Mouse (Mus musculus) CH12.LX (cell line): ENCODE results near the gene Casp7. TPM values are rescaled to one million over a fixed set of nuclear protein-coding genes. Genes with fewer than 3 reads are reported as not detected.

ENCODE experiments used
- DNase-seq: peaks from one replicate; pipeline ENCODE4 v3.0.0-alpha.2; 2013; ENCODE audit errors: extremely low read depth
- H3K27ac ChIP-seq: 2 replicates; pipeline ENCODE4 v1.5.1; 2012; ENCODE audit warnings: low read depth, mild to moderate bottlenecking, control low read depth, moderate library complexity; ENCODE audit not compliant: insufficient read depth
- H3K27me3 ChIP-seq: replicated peaks from 2 replicates; pipeline ENCODE3; 2012; ENCODE audit warnings: inconsistent platforms
- H3K36me3 ChIP-seq, 2 experiments: replicated peaks in 1 of 2; 2 replicates each; pipeline versions ENCODE3 to v1.6.1; 2012; ENCODE audit warnings: inconsistent platforms in 1 of 2, low read length in 1 of 2, mild to moderate bottlenecking in 1 of 2, mixed read lengths in 1 of 2, moderate library complexity in 1 of 2; ENCODE audit not compliant: control insufficient read depth in 1 of 2, insufficient read depth in 1 of 2
- H3K4me1 ChIP-seq, 2 experiments: 2 replicates each; pipeline ENCODE4 v1.6.1; 2012; ENCODE audit warnings: inconsistent platforms in 1 of 2, moderate library complexity in 1 of 2; ENCODE audit not compliant: insufficient read depth in 2 of 2, control insufficient read depth in 1 of 2
- H3K4me2 ChIP-seq: 2 replicates; pipeline ENCODE4 v1.6.1; 2012; ENCODE audit warnings: low read depth, mild to moderate bottlenecking, control low read depth; ENCODE audit not compliant: poor library complexity, insufficient read depth, severe bottlenecking
- H3K4me3 ChIP-seq, 3 experiments: fragments of 150-350 bp in 1 of 3; sonication (generic) in 1 of 3; replicated peaks in 1 of 3; 2 replicates each; pipeline versions ENCODE3 to v1.5.1; 2011 to 2012; ENCODE audit warnings: low read depth in 2 of 3, low read length in 2 of 3, mild to moderate bottlenecking in 2 of 3, moderate library complexity in 2 of 3, control low read depth in 1 of 3, improper control_type of control experiment in 1 of 3, inconsistent platforms in 1 of 3, mixed read lengths in 1 of 3; ENCODE audit not compliant: poor library complexity in 1 of 3
- H3K79me2 ChIP-seq: replicated peaks from 2 replicates; pipeline ENCODE4 v1.6.1; 2012; ENCODE audit warnings: mild to moderate bottlenecking, moderate library complexity; ENCODE audit not compliant: control insufficient read depth, poor library complexity, insufficient read depth, severe bottlenecking; ENCODE audit errors: extremely low read depth
- H3K9ac ChIP-seq: 2 replicates; pipeline ENCODE4 v1.6.1; 2012; ENCODE audit warnings: low read depth, mild to moderate bottlenecking, control low read depth, moderate library complexity; ENCODE audit not compliant: insufficient read depth
- H3K9me3 ChIP-seq: replicated peaks from 2 replicates; pipeline ENCODE3; 2012; ENCODE audit warnings: low read length, inconsistent platforms, mixed read lengths
- CHD1 ChIP-seq: IDR thresholded peaks from 2 replicates; pipeline ENCODE4 v1.6.1; 2012; ENCODE audit warnings: low read depth, low read length, improper control_type of control experiment, inconsistent platforms
- CHD2 ChIP-seq: IDR thresholded peaks from 2 replicates; pipeline ENCODE4 v1.6.1; 2011; ENCODE audit warnings: low read length, improper control_type of control experiment
- E2F4 ChIP-seq: IDR thresholded peaks from 2 replicates; pipeline ENCODE4 v1.6.1; 2011; ENCODE audit warnings: low read depth, low read length, improper control_type of control experiment; ENCODE audit not compliant: insufficient replicate concordance
- ELF1 ChIP-seq: IDR thresholded peaks from 2 replicates; pipeline ENCODE4 v1.6.1; 2014; ENCODE audit warnings: low read depth, mild to moderate bottlenecking, inconsistent platforms, low read length, improper control_type of control experiment
- ETS1 ChIP-seq: conservative IDR thresholded peaks from 2 replicates; pipeline ENCODE4 v1.6.1; 2012; ENCODE audit warnings: low read depth, mild to moderate bottlenecking, inconsistent platforms, low read length, improper control_type of control experiment, moderate library complexity
- IRF4 ChIP-seq: IDR thresholded peaks from 2 replicates; pipeline ENCODE4 v1.6.1; 2014; ENCODE audit warnings: low read depth, mild to moderate bottlenecking, inconsistent platforms, low read length, improper control_type of control experiment
- JUND ChIP-seq: conservative IDR thresholded peaks from 2 replicates; pipeline ENCODE4 v1.6.1; 2011; ENCODE audit warnings: low read depth, low read length, improper control_type of control experiment
- KAT2A ChIP-seq: IDR thresholded peaks from 2 replicates; pipeline ENCODE4 v1.6.1; 2012; ENCODE audit warnings: low read length, improper control_type of control experiment, inconsistent platforms; ENCODE audit not compliant: insufficient replicate concordance
- MAZ ChIP-seq: IDR thresholded peaks from 2 replicates; pipeline ENCODE4 v1.6.1; 2012; ENCODE audit warnings: low read depth, mild to moderate bottlenecking, inconsistent platforms, low read length, improper control_type of control experiment, moderate library complexity
- MEF2A ChIP-seq: IDR thresholded peaks from 2 replicates; pipeline ENCODE4 v1.6.1; 2014; ENCODE audit warnings: low read depth, mild to moderate bottlenecking, inconsistent platforms, low read length, improper control_type of control experiment, borderline replicate concordance
- MXI1 ChIP-seq: IDR thresholded peaks from 2 replicates; pipeline ENCODE4 v1.6.1; 2011; ENCODE audit warnings: mild to moderate bottlenecking, low read depth, low read length, improper control_type of control experiment
- NELFE ChIP-seq: IDR thresholded peaks from 2 replicates; pipeline ENCODE4 v1.6.1; 2011; ENCODE audit warnings: low read depth, low read length, improper control_type of control experiment
- POLR2AphosphoS2 ChIP-seq: IDR thresholded peaks from 2 replicates; pipeline ENCODE4 v1.6.1; 2011; ENCODE audit warnings: low read depth, low read length, improper control_type of control experiment
- RAD21 ChIP-seq: IDR thresholded peaks from 2 replicates; pipeline ENCODE4 v1.6.1; 2011; ENCODE audit warnings: low read depth, mild to moderate bottlenecking, low read length, improper control_type of control experiment, moderate library complexity
- RCOR1 ChIP-seq: conservative IDR thresholded peaks from 2 replicates; pipeline ENCODE4 v1.6.1; 2012; ENCODE audit warnings: low read depth, mild to moderate bottlenecking, inconsistent platforms, low read length, improper control_type of control experiment
- SMC3 ChIP-seq: IDR thresholded peaks from 2 replicates; pipeline ENCODE4 v1.6.1; 2011; ENCODE audit warnings: low read depth, low read length, improper control_type of control experiment
- TBP ChIP-seq: conservative IDR thresholded peaks from 2 replicates; pipeline ENCODE4 v1.6.1; 2011; ENCODE audit warnings: low read depth, low read length, improper control_type of control experiment
- TCF12 ChIP-seq: IDR thresholded peaks from 2 replicates; pipeline ENCODE4 v1.6.1; 2014; ENCODE audit warnings: low read depth, mild to moderate bottlenecking, inconsistent platforms, low read length, improper control_type of control experiment
- USF2 ChIP-seq: conservative IDR thresholded peaks from 2 replicates; pipeline ENCODE4 v1.6.1; 2011; ENCODE audit warnings: low read depth, low read length, improper control_type of control experiment
- ZC3H11A ChIP-seq: IDR thresholded peaks from 2 replicates; pipeline ENCODE4 v1.6.1; 2012; ENCODE audit warnings: low read depth, mild to moderate bottlenecking, inconsistent platforms, low read length, improper control_type of control experiment
- ZMIZ1 ChIP-seq: IDR thresholded peaks from 2 replicates; pipeline ENCODE4 v1.6.1; 2012; ENCODE audit warnings: low read depth, mild to moderate bottlenecking, inconsistent platforms, low read length, improper control_type of control experiment
- ZNF384 ChIP-seq: IDR thresholded peaks from 2 replicates; pipeline ENCODE4 v1.6.1; 2012; ENCODE audit warnings: low read depth, low read length, improper control_type of control experiment, inconsistent platforms
- dilution Hi-C: fragments of 300-500 bp; cut with MboI; formaldehyde crosslinking; loops from 2 replicates; pipeline ENCODE4 v1.14.3; 2020; ENCODE audit warnings: low sequenced_read_pairs; ENCODE audit not compliant: extremely low pct_unique_long_range_greater_than_20kb, extremely low pct_ligation_motif_present
- in situ Hi-C: fragments of 300-500 bp; cut with MboI; formaldehyde crosslinking; loops from 3 replicates; pipeline ENCODE4 v1.14.3; 2019; ENCODE audit warnings: low sequenced_read_pairs, low pct_ligation_motif_present, low pct_unique_long_range_greater_than_20kb, mixed read lengths
- polyA plus RNA-seq: library from polyadenylated mRNA; unstranded; fragments of >175 nt; gene quantifications from 2 replicates; pipeline ENCODE4 v1.2.1, GENCODE M21; 2012; ENCODE audit warnings: low read depth; ENCODE audit not compliant: insufficient read length
- total RNA-seq, 2 experiments: library from RNA; depleted of rRNA; stranded (reverse); fragments of 300-350 nt in 1 of 2; fragments of >200 nt in 1 of 2; gene quantifications; 2 replicates each; pipeline ENCODE4 v1.2.3; 2012 to 2014

The Casp7 gene
- total and polyA plus RNA-seq, 3 experiments, result 6.3 to 11.8 (median 6.8) TPM

DNA sequence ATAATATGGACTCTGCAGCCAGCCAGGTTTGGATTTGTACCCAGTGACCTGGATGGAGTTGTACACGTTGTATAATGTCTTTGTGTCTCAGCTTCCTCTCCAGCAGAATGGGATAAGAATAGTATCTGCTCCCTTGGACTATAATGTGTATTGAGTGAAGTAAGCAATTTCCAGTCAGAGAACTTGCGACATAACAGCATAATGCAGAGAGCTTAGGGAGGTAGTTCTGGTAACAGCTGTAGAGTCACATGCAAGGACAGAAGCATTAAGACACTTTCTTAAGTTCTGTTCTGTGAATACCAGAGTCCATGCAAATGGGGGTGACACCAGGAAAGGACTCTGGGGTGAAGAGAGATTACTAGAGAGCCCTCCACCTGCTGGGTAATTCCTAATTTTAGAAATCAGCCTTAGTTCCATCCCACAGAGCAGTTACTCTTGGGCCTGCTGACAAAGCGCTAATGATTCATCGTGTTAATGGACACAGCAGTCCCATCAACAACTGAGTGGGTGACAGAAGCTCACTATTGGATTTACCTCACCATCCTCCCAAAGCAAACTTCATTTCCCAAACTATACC is 9.1 kb upstream of the Casp7 start:
- in situ Hi-C loops, result no loop called here
- no peak for DNase-seq
- no peak for TF ChIP-seq RCOR1
- TF ChIP-seq NELFE, result no peak
- TF ChIP-seq ELF1, result no peak
- TF ChIP-seq ZMIZ1, result no peak
- TF ChIP-seq ZC3H11A, result no peak
- no peak for TF ChIP-seq RAD21
- no peak for TF ChIP-seq E2F4
- no peak for TF ChIP-seq ETS1
- no peak for TF ChIP-seq POLR2AphosphoS2
- TF ChIP-seq JUND, result no peak
- TF ChIP-seq MEF2A, result no peak
- TF ChIP-seq USF2, result no peak
- TF ChIP-seq MAZ, result no peak
- TF ChIP-seq CHD1, result no peak
- TF ChIP-seq TBP, result no peak
- Histone ChIP-seq H3K27ac (no peak overlapping the region), H3K27me3 (no peaks in the 10 kb centered on the region), H3K4me1 (peaks cover 0 to 12% of the 10 kb centered on the region in 2 experiments; a peak in 2 of 4 replicates), H3K4me2 (no peak overlapping the region), H3K4me3 (no peak overlapping the region), H3K79me2 (no peaks in the 10 kb centered on the region), H3K36me3 (no peaks in the 10 kb centered on the region), H3K9me3 (no peaks in the 10 kb centered on the region), H3K9ac (no peak overlapping the region)
- dilution Hi-C loops, result no loop called here

DNA sequence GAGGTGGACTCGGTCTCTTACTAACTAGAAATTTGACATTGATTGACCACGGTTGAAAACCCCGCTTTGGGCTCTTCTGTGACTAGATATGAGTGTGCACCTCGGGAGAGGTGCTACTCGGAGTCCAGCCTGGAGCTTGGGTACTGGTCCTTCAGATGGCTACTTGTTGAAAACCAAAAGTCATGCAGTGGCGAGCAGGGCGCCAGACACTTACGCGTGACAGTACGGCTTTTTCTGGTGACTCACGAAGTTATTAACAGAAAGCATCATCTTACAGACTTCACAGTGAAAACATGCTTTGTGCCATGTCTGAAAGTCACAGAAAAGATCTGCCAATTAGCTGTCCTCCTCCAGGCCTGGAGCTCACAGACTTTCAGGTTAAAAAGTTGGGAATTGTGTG is 7.8 kb upstream of the Casp7 start:
- TF ChIP-seq CHD2 (no peak), CHD1 (no peak), POLR2AphosphoS2 (no peak), USF2 (no peak), MAZ (no peak), SMC3 (no peak), MXI1 (no peak), KAT2A (no peak), JUND (no peak), TCF12 (no peak), ZNF384 (no peak), MEF2A (no peak), IRF4 (no peak)
- TF ChIP-seq, all 38 proteins: peak for 0
- H3K4me3 ChIP-seq, result no peak overlapping the region
- H3K4me1 ChIP-seq, result peaks cover 0 to 12% of the 10 kb centered on the region in 2 experiments; a peak in 2 of 4 replicates
- no peaks in the 10 kb centered on the region for H3K36me3 ChIP-seq
- H3K9ac ChIP-seq, result no peak overlapping the region
- in situ Hi-C loops, result no loop called here
- no peaks in the 10 kb centered on the region for H3K9me3 ChIP-seq
- DNase-seq, result no peak
- H3K79me2 ChIP-seq, result no peaks in the 10 kb centered on the region
- peak overlapping the region; percentile 44; the same call in 1 of the 2 replicates for H3K4me2 ChIP-seq
- no peaks in the 10 kb centered on the region for H3K27me3 ChIP-seq
- dilution Hi-C loops, result no loop called here
- no peak overlapping the region for H3K27ac ChIP-seq
